Mouse (Mus musculus) heart, embryonic 14.5 days (tissue): ENCODE measurements around the gene Nobox. TPM values are rescaled to one million over a fixed set of nuclear protein-coding genes. Genes with fewer than 3 reads are reported as not detected.

Source experiments
- polyA plus RNA-seq: library from polyadenylated mRNA; unstranded; fragments of >200 nt; fragmentation: Nextera tagmentation; extraction: Ambion mirVana; gene quantifications from 2 replicates; pipeline ENCODE4 v1.2.1, GENCODE M21; 2014

Gene Nobox
- polyA plus RNA-seq, 1 experiment from 2014 or later: 0.16 TPM

Other genes starting within 250 kb of the Nobox start
- not detected in 2 replicates for gene Olfr441, start 203.2 kb downstream of the Nobox start, polyA plus RNA-seq
- gene Olfr237-ps1, start 163.0 kb downstream of the Nobox start, polyA plus RNA-seq: not detected in 2 replicates
- not detected in 2 replicates for gene Olfr437, start 146.3 kb downstream of the Nobox start, polyA plus RNA-seq
- not detected in 2 replicates for gene Olfr13, start 137.4 kb downstream of the Nobox start, polyA plus RNA-seq
- gene Olfr435, start 112.4 kb downstream of the Nobox start, polyA plus RNA-seq: not detected in 2 replicates
- not detected in 2 replicates for gene Olfr434, start 96.5 kb downstream of the Nobox start, polyA plus RNA-seq
- gene Olfr47, start 78.0 kb downstream of the Nobox start, polyA plus RNA-seq: not detected in 2 replicates
- gene Arhgef5, start 44.0 kb downstream of the Nobox start, polyA plus RNA-seq: 6.9 and 7.1 TPM in 2 replicates